Mouse (Mus musculus): ENCODE results near the gene Ddx43. TPM values are rescaled to one million over a fixed set of nuclear protein-coding genes. Genes with fewer than 3 reads are reported as not detected.
A peak's percentile ranks its signal among the peaks of the same experiment; 100 is the strongest.
"Not testable (repeated sequence)": the region's sequence is repeated elsewhere in the genome, so short reads cannot be mapped to it uniquely, and the experiment has no call there.

Ddx43 gene
- 0.15 and 0.18 TPM in 2 replicates for polyA plus RNA-seq (2016; fragmentation: Nextera tagmentation; extraction: Ambion mirVana)

- H3K27me3 ChIP-seq (ENCODE audit: low read depth, poor library complexity, severe bottlenecking), result peaks cover 71% of the 10 kb centered on the region
- peak within 1 kb of the TSS; percentile 50 for H3K27ac ChIP-seq
- H3K4me3 ChIP-seq, result peak within 1 kb of the TSS; percentile 47
- 3% methylated on average over 93 of the region's 93 CpGs for whole genome bisulfite sequencing
- peaks cover 9% of the 10 kb centered on the region for H3K4me1 ChIP-seq
- H3K36me3 ChIP-seq, result no peaks in the 10 kb centered on the region
- H3K9me3 ChIP-seq (replicated peaks), result no peaks in the 10 kb centered on the region
- DNase-seq (ENCODE audit: low spot score), result peak; percentile 84
These were observed at the start of gene Ddx43 for GRCm38 (mm10) chr9:78395630-78396351. TSS of gene Ddx43 (plus strand) at chr9:78395777.

DNA sequence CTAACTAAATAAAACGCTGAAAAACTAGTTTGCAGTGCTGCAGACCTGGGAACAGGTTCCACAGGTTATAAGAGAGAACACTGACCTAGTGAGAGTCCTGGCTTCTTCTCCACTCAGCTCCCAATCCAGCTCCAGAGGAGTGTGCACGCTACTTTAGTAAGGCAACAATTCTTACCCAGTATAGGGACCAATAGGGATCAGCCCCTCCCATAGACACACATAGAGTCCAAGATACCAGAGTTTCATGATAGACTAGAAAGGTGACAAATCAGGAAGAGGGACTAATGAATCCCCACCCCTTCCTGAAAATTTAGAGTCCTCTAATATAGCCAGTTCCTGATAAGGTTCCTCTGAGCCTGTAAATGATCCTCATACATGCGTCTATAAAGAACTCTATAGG is 48.6 kb upstream of the Ddx43 start:
- no peaks in the 10 kb centered on the region for H3K9me3 ChIP-seq (replicated peaks)
- no peaks in the 10 kb centered on the region for H3K4me1 ChIP-seq
- DNase-seq (ENCODE audit: low spot score), result no peak
- no peaks in the 10 kb centered on the region for H3K36me3 ChIP-seq
- no peak overlapping the region for H3K4me3 ChIP-seq
- WGBS, result 70% methylated on average over 3 of the region's 3 CpGs
- H3K27me3 ChIP-seq (ENCODE audit: low read depth, poor library complexity, severe bottlenecking), result no peaks in the 10 kb centered on the region
- no peak overlapping the region for H3K27ac ChIP-seq

- H3K27ac ChIP-seq; H3K27me3 ChIP-seq (ENCODE audit: low read depth, poor library complexity, severe bottlenecking); DNase-seq (ENCODE audit: low spot score); H3K4me3 ChIP-seq; H3K4me1 ChIP-seq; H3K9me3 ChIP-seq (replicated peaks); H3K36me3 ChIP-seq: not testable (repeated sequence)
- WGBS, result 69% methylated on average over 6 of the region's 6 CpGs
These were observed 47.2 kb upstream of the Ddx43 start for GRCm38 (mm10) chr9:78348206-78349004.

GRCm38 (mm10) chr9:78349141-78349540 is 46.4 kb upstream of the Ddx43 start:
- not testable (repeated sequence) for H3K27me3 ChIP-seq (ENCODE audit: low read depth, poor library complexity, severe bottlenecking); H3K9me3 ChIP-seq (replicated peaks); DNase-seq (ENCODE audit: low spot score); H3K36me3 ChIP-seq; H3K4me3 ChIP-seq; H3K27ac ChIP-seq; H3K4me1 ChIP-seq
- 82% methylated on average over 3 of the region's 3 CpGs for WGBS

GRCm38 (mm10) chr9:78350007-78350406 is 45.6 kb upstream of the Ddx43 start:
- not testable (repeated sequence) for H3K4me1 ChIP-seq; H3K9me3 ChIP-seq (replicated peaks); H3K36me3 ChIP-seq; DNase-seq (ENCODE audit: low spot score); H3K27ac ChIP-seq; H3K27me3 ChIP-seq (ENCODE audit: low read depth, poor library complexity, severe bottlenecking); H3K4me3 ChIP-seq

DNA sequence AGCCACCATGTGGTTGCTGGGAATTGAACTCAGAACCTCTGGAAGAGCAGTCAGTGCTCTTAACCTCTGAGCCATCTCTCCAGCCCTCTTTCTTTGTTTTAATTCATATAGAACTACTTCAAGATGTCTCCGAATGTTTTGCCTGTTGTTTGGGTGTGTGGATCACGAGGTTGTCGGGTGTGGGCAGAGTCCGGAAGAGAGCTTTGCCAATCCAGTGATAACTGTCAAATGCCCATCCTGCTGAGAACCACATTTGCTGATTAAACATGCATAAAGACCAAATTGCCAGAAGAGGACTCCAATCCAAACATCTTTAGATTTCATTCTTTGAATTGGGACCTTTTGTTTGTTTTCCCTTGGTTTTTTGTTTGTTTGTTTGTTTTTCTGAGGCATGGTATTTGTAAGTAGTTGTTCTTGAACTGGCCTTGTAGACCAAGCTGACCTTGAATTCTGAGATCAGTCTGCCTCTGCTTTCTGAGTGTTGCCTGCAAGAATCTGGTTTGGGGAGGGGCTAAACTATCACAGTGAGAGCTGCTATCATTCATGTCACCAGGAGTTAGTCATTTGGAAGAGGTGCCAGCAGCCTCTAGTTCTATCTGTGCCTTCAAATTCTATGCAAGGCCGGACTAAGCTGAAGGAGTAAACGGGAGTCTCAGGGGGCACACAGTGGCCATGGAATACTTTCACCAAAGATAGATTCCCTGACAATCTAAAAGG is 43.9 kb upstream of the Ddx43 start:
- Histone ChIP-seq H3K4me3 (no peak overlapping the region), H3K36me3 (no peaks in the 10 kb centered on the region), H3K27me3 (ENCODE audit: low read depth, poor library complexity, severe bottlenecking) (no peaks in the 10 kb centered on the region), H3K9me3 (replicated peaks) (no peaks in the 10 kb centered on the region), H3K27ac (no peak overlapping the region), H3K4me1 (no peaks in the 10 kb centered on the region)
- 88% methylated on average over 6 of the region's 6 CpGs for WGBS
- DNase-seq (ENCODE audit: low spot score), result no peak

- 82% methylated on average over 11 of the region's 11 CpGs for WGBS
- DNase-seq (ENCODE audit: low spot score), result no peak
- no peak overlapping the region for H3K27ac ChIP-seq
- no peaks in the 10 kb centered on the region for H3K36me3 ChIP-seq
- H3K27me3 ChIP-seq (ENCODE audit: low read depth, poor library complexity, severe bottlenecking), result no peaks in the 10 kb centered on the region
- H3K4me3 ChIP-seq, result no peak overlapping the region
- H3K9me3 ChIP-seq (replicated peaks), result no peaks in the 10 kb centered on the region
- no peaks in the 10 kb centered on the region for H3K4me1 ChIP-seq
These were observed 40.7 kb upstream of the Ddx43 start for GRCm38 (mm10) chr9:78354665-78355578.

DNA sequence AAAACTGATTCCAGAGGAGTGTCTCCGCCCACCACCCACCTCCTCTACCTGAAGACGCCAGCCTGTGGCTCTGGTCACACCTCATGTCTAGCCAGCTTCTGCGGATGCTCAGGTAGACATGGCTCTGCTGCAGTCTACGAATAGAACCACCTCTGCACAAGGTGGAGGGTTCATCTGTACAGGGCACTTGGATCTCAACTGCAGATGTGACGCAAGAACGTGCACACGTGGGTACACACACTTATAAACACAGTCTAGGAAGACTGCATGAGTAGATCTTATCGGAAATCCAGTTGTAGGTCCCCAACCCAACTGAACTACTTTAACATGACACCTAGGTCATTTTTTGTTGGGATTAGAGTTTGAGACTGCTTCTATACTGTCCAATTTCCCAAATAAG is 40.0 kb upstream of the Ddx43 start, which contains the start of gene Gsta2:
Gene Gsta2, minus strand, starts transcription at position 178 of the 400 bp plus-strand sequence.
- H3K9me3 ChIP-seq (replicated peaks), result no peaks in the 10 kb centered on the region
- H3K27ac ChIP-seq, result no peak within 1 kb of the TSS
- no peak within 1 kb of the TSS for H3K4me3 ChIP-seq
- 93% methylated on average over 8 of the region's 8 CpGs for WGBS
- no peaks in the 10 kb centered on the region for H3K36me3 ChIP-seq
- no peaks in the 10 kb centered on the region for H3K27me3 ChIP-seq (ENCODE audit: low read depth, poor library complexity, severe bottlenecking)
- no peaks in the 10 kb centered on the region for H3K4me1 ChIP-seq
- no peak for DNase-seq (ENCODE audit: low spot score)

DNA sequence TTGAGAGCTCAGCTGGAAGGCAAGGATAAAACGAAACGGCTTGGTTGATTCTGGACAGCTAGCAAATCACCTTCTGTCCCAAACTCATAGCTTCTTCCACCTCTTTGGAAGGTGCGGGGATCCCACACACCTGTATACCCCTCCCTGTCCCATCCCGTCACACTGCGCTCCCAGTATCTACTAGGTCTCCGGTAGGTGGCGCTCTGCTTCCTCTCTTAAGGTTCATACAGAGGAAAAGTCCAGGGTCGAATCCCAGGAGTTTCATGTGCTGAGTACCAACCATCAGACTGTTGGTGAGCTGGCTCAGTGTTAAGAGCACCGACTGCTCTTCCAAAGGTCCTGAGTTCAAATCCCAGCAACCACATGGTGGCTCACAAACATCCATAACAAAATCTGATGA is 37.5 kb upstream of the Ddx43 start:
- Histone ChIP-seq H3K27ac (no peak overlapping the region), H3K9me3 (replicated peaks) (no peaks in the 10 kb centered on the region), H3K27me3 (ENCODE audit: low read depth, poor library complexity, severe bottlenecking) (no peaks in the 10 kb centered on the region), H3K4me1 (no peaks in the 10 kb centered on the region; the same call in 1 of the 2 replicates), H3K36me3 (no peaks in the 10 kb centered on the region), H3K4me3 (no peak overlapping the region)
- 14% methylated on average over 9 of the region's 9 CpGs for WGBS
- DNase-seq (ENCODE audit: low spot score), result peak; percentile 78

GRCm38 (mm10) chr9:78359750-78360483 is 35.7 kb upstream of the Ddx43 start:
- H3K4me3 ChIP-seq, result no peak overlapping the region
- no peaks in the 10 kb centered on the region for H3K9me3 ChIP-seq (replicated peaks)
- WGBS, result 84% methylated on average over 6 of the region's 6 CpGs
- DNase-seq (ENCODE audit: low spot score), result no peak
- H3K4me1 ChIP-seq, result no peaks in the 10 kb centered on the region; the same call in 1 of the 2 replicates
- no peaks in the 10 kb centered on the region for H3K36me3 ChIP-seq
- H3K27ac ChIP-seq, result no peak overlapping the region
- no peaks in the 10 kb centered on the region for H3K27me3 ChIP-seq (ENCODE audit: low read depth, poor library complexity, severe bottlenecking)

- Histone ChIP-seq H3K4me3 (no peak overlapping the region), H3K27me3 (ENCODE audit: low read depth, poor library complexity, severe bottlenecking) (no peaks in the 10 kb centered on the region), H3K36me3 (no peaks in the 10 kb centered on the region), H3K9me3 (replicated peaks) (no peaks in the 10 kb centered on the region), H3K27ac (no peak overlapping the region), H3K4me1 (no peaks in the 10 kb centered on the region; the same call in 1 of the 2 replicates)
- 28% methylated on average over 2 of the region's 2 CpGs for WGBS
- no peak for DNase-seq (ENCODE audit: low spot score)
These were observed 35.1 kb upstream of the Ddx43 start for GRCm38 (mm10) chr9:78360484-78360872.

DNA sequence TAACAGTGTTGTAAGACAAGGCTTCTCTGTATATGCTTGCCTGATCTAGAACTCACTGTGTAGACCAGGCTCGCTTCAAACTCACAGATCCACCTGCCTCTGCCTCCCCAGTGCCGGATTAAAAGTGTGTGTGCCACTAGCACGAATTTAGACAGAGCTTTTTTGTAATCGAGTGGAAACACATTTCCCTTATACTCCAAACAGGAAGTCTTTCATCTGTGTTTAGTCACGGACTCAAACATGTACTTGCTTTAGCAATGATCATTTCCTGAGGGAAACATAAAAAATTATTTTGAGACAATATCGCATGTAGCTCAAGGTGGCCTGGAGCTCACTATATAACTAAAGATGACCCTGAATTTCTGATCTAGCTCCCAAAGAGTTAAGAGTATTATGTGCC is 32.2 kb upstream of the Ddx43 start:
- no peak for DNase-seq (ENCODE audit: low spot score)
- Histone ChIP-seq H3K27ac (no peak overlapping the region), H3K27me3 (ENCODE audit: low read depth, poor library complexity, severe bottlenecking) (no peaks in the 10 kb centered on the region), H3K36me3 (no peaks in the 10 kb centered on the region), H3K9me3 (replicated peaks) (no peaks in the 10 kb centered on the region), H3K4me1 (no peaks in the 10 kb centered on the region; the same call in 1 of the 2 replicates), H3K4me3 (no peak overlapping the region)
- WGBS, result 78% methylated on average over 6 of the region's 6 CpGs
